Mouse (Mus musculus): Measurements from ENCODE around the gene Megf11. TPM values are rescaled to one million over a fixed set of nuclear protein-coding genes. Genes with fewer than 3 reads are reported as not detected.

The Megf11 gene
- polyA plus RNA-seq (2015; fragmentation: Nextera tagmentation; extraction: Ambion mirVana), result 0.11 and 0.15 TPM in 2 replicates

- no peak within 1 kb of the TSS for H3K27ac ChIP-seq (ENCODE audit: low read depth)
- H3K9ac ChIP-seq (replicated peaks), result no peak within 1 kb of the TSS; the same call in 1 of the 2 replicates
- TF ChIP-seq CTCF (IDR thresholded peaks at IDR 0.05; ENCODE audit: low read depth) (no peak), EP300 (IDR thresholded peaks at IDR 0.05; ENCODE audit: low read depth) (no peak)
- peaks cover 11% of the 10 kb centered on the region; the same call in 1 of the 2 replicates for H3K4me1 ChIP-seq (ENCODE audit: insufficient read depth)
- ATAC-seq (peak; percentile 35; the same call in 1 of the 2 replicates), DNase-seq (peak; percentile 22)
- H3K4me3 ChIP-seq (ENCODE audit: low read depth, low read length), result peak within 1 kb of the TSS; percentile 31
- H3K27me3 ChIP-seq (ENCODE audit: insufficient read depth, low read length), result peaks cover 56% of the 10 kb centered on the region
- H3K9me3 ChIP-seq (ENCODE audit: low read length), result no peaks in the 10 kb centered on the region
- H3K36me3 ChIP-seq (replicated peaks; ENCODE audit: insufficient read depth, low read length), result no peaks in the 10 kb centered on the region
- 2% methylated on average over 72 of the region's 93 CpGs for WGBS (ENCODE audit: insufficient replicate concordance)
- H3K4me2 ChIP-seq (ENCODE audit: low read depth, low read length), result peak within 1 kb of the TSS; percentile 67
These were observed at the start of gene Megf11 for GRCm38 (mm10) chr9:64385511-64386465. Gene Megf11 (plus strand): TSS chr9:64385626.

DNA sequence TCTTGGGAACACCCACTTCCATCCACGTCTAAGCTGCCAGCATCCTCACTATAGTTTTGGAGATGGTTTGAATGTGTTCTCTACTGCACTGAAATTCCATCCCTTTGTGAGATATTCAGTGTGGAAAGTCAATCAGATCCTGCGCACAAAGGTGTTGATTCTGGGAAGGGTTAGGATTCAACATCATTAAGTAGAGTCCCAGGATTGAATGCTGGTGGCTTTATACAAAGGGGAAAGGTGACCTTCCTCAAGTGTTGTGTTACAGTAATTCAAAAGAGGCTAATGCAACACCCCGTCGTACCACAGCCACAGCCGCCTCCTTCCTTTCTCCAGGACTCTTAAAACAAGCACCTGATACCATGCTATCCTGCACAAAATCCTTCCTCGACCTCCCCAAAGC is 49.6 kb upstream of the Megf11 start:
- WGBS (ENCODE audit: insufficient replicate concordance), result 90% methylated on average over 6 of the region's 6 CpGs
- Histone ChIP-seq H3K9me3 (ENCODE audit: low read length) (no peaks in the 10 kb centered on the region), H3K27ac (ENCODE audit: low read depth) (no peak overlapping the region), H3K4me1 (ENCODE audit: insufficient read depth) (peaks cover 6% of the 10 kb centered on the region), H3K4me2 (ENCODE audit: low read depth, low read length) (no peak overlapping the region), H3K4me3 (ENCODE audit: low read depth, low read length) (no peak overlapping the region), H3K36me3 (replicated peaks; ENCODE audit: insufficient read depth, low read length) (peaks cover 19% of the 10 kb centered on the region), H3K9ac (replicated peaks) (no peak overlapping the region), H3K27me3 (ENCODE audit: insufficient read depth, low read length) (no peaks in the 10 kb centered on the region)
- DNase-seq, result no peak
- no peak for ATAC-seq
- TF ChIP-seq CTCF (IDR thresholded peaks at IDR 0.05; ENCODE audit: low read depth) (no peak), EP300 (IDR thresholded peaks at IDR 0.05; ENCODE audit: low read depth) (no peak)

- Histone ChIP-seq H3K9ac (replicated peaks) (no peak overlapping the region), H3K9me3 (ENCODE audit: low read length) (no peaks in the 10 kb centered on the region), H3K4me2 (ENCODE audit: low read depth, low read length) (no peak overlapping the region; the same call in 1 of the 2 replicates), H3K36me3 (replicated peaks; ENCODE audit: insufficient read depth, low read length) (peaks cover 19% of the 10 kb centered on the region), H3K4me3 (ENCODE audit: low read depth, low read length) (no peak overlapping the region), H3K27me3 (ENCODE audit: insufficient read depth, low read length) (no peaks in the 10 kb centered on the region), H3K27ac (ENCODE audit: low read depth) (no peak overlapping the region), H3K4me1 (ENCODE audit: insufficient read depth) (peaks cover 6% of the 10 kb centered on the region)
- 73% methylated on average over 8 of the region's 8 CpGs for WGBS (ENCODE audit: insufficient replicate concordance)
- TF ChIP-seq EP300 (IDR thresholded peaks at IDR 0.05; ENCODE audit: low read depth) (no peak), CTCF (IDR thresholded peaks at IDR 0.05; ENCODE audit: low read depth) (no peak)
- DNase-seq, result no peak
- no peak for ATAC-seq
These were observed 46.1 kb upstream of the Megf11 start for GRCm38 (mm10) chr9:64339361-64339760.

GRCm38 (mm10) chr9:64340351-64341253 is 44.8 kb upstream of the Megf11 start:
- DNase-seq (peak; percentile 85), ATAC-seq (peak; percentile 82)
- Histone ChIP-seq H3K27ac (ENCODE audit: low read depth) (peak overlapping the region; percentile 92), H3K27me3 (ENCODE audit: insufficient read depth, low read length) (no peaks in the 10 kb centered on the region), H3K4me2 (ENCODE audit: low read depth, low read length) (peak overlapping the region; percentile 84), H3K9me3 (ENCODE audit: low read length) (no peaks in the 10 kb centered on the region), H3K4me3 (ENCODE audit: low read depth, low read length) (peak overlapping the region; percentile 57), H3K4me1 (ENCODE audit: insufficient read depth) (peaks cover 6% of the 10 kb centered on the region), H3K9ac (replicated peaks) (peak overlapping the region; percentile 96), H3K36me3 (replicated peaks; ENCODE audit: insufficient read depth, low read length) (peaks cover 17% of the 10 kb centered on the region)
- under 1% methylated on average over 83 of the region's 85 CpGs for WGBS (ENCODE audit: insufficient replicate concordance)
- TF ChIP-seq EP300 (IDR thresholded peaks at IDR 0.05; ENCODE audit: low read depth), result no peak
- TF ChIP-seq CTCF (IDR thresholded peaks at IDR 0.05; ENCODE audit: low read depth), result peak; percentile 1; the same call in 1 of the 2 replicates

DNA sequence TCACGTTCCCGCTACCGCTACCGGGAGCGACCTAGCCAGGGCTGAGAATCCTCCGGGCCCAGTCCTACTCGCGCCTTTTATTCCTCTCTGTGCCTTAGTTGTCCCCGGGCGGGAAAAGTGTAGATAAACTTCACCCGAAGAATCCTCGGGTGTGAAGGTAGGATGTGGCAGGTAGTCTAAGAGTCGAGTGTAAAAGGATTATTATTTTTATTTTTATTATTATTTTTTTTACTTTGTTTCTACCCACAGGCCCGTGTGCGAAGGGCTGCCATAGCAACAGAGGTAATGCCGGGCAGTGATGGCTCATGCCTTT is 44.2 kb upstream of the Megf11 start, which contains the start of gene Dis3l:
Gene Dis3l (minus strand): TSS at position 35 of the 313 bp plus-strand sequence.
- H3K9me3 ChIP-seq (ENCODE audit: low read length), result no peaks in the 10 kb centered on the region
- peaks cover 6% of the 10 kb centered on the region for H3K4me1 ChIP-seq (ENCODE audit: insufficient read depth)
- ATAC-seq (no peak), DNase-seq (no peak)
- no peaks in the 10 kb centered on the region for H3K27me3 ChIP-seq (ENCODE audit: insufficient read depth, low read length)
- TF ChIP-seq EP300 (IDR thresholded peaks at IDR 0.05; ENCODE audit: low read depth), result no peak
- no peak for TF ChIP-seq CTCF (IDR thresholded peaks at IDR 0.05; ENCODE audit: low read depth)
- peak within 1 kb of the TSS; percentile 57 for H3K4me3 ChIP-seq (ENCODE audit: low read depth, low read length)
- H3K36me3 ChIP-seq (replicated peaks; ENCODE audit: insufficient read depth, low read length), result peaks cover 16% of the 10 kb centered on the region
- H3K4me2 ChIP-seq (ENCODE audit: low read depth, low read length), result peak within 1 kb of the TSS; percentile 84
- peak within 1 kb of the TSS; percentile 92 for H3K27ac ChIP-seq (ENCODE audit: low read depth)
- 7% methylated on average over 16 of the region's 16 CpGs for WGBS (ENCODE audit: insufficient replicate concordance)
- peak within 1 kb of the TSS; percentile 96 for H3K9ac ChIP-seq (replicated peaks)
